In the genomic region with DNA sequence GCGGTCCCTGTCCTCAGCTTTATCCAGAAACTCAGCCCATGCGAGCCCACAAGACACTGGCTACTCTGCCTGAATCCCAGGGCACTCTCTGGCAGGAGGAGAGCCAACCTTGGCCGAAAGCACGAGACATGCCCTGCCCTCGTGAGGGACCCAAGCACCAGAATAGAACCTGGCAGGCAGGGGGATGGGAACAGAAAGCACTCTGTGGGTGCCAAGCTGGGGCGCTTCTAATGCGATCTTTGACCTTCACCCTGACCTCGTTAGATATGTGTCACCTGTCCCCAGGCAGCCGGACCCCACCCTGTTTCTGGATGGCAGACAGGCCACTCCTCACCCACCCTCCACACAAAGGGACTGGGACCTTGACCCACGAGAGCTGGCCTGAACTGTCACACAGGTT, we compare ENCODE assay signal across 19 mouse cellular contexts. TPM values are rescaled to one million over a fixed set of nuclear protein-coding genes. Genes with fewer than 3 reads are reported as not detected.
DNase-seq lines count a peak whose midpoint lies in the region; ATAC-seq lines count a peak whose summit lies in the region.
"Had no signal": no experiment of that assay in that cellular context is flagged by ENCODE, and none has a peak within 500 bp of the region (broad histone marks: within the 10 kb centered on the region; RNA-seq: fewer than 3 reads in every experiment).

No protein-coding gene starts in this region.

- no peaks in the 10 kb centered on the region for H3K36me3 ChIP-seq in heart, embryonic 11.5 days (ENCODE audit: control insufficient read depth, insufficient read depth, low read length)
- no peaks in the 10 kb centered on the region for H3K36me3 ChIP-seq in liver, embryonic 11.5 days (ENCODE audit: control insufficient read depth, insufficient read depth, low read length)
- H3K36me3 ChIP-seq in liver, embryonic 12.5 days = 0 out of 2 replicates have a peak, but pooled peaks cover 2% of the 10 kb centered on the region
- H3K36me3 ChIP-seq: embryonic facial prominence, embryonic 13.5 days; liver, embryonic 15.5 days had no signal

- no peaks in the 10 kb centered on the region for H3K9me3 ChIP-seq in heart, embryonic 11.5 days (replicated peaks; ENCODE audit: control insufficient read depth, low read length)
- no peaks in the 10 kb centered on the region for H3K9me3 ChIP-seq in liver, embryonic 11.5 days (ENCODE audit: control insufficient read depth, low read length)
- H3K9me3 ChIP-seq in liver, embryonic 12.5 days (replicated peaks) = no peaks in the 10 kb centered on the region
- H3K9me3 ChIP-seq: embryonic facial prominence, embryonic 13.5 days; liver, embryonic 15.5 days had no signal

- H3K9ac ChIP-seq in heart, embryonic 11.5 days (ENCODE audit: low read depth, low read length) = no peak overlapping the region
- H3K9ac ChIP-seq in liver, embryonic 11.5 days (ENCODE audit: low read depth, low read length) = no peak overlapping the region
- no peak overlapping the region for H3K9ac ChIP-seq in liver, embryonic 12.5 days
- H3K9ac ChIP-seq: embryonic facial prominence, embryonic 13.5 days; hindbrain, embryonic 14.5 days; liver, embryonic 15.5 days had no signal

- WGBS in heart, embryonic 11.5 days (ENCODE audit: insufficient replicate concordance) = 73% methylated on average over 10 of the region's 10 CpGs
- 75% methylated on average over 10 of the region's 10 CpGs for WGBS in liver, embryonic 11.5 days
- 58% methylated on average over 10 of the region's 10 CpGs for WGBS in liver, embryonic 12.5 days (ENCODE audit: insufficient replicate concordance)

- no peak overlapping the region for H3K4me3 ChIP-seq in heart, embryonic 11.5 days (ENCODE audit: low read depth, low read length)
- no peak overlapping the region for H3K4me3 ChIP-seq in liver, embryonic 11.5 days (ENCODE audit: low read depth, low read length)
- H3K4me3 ChIP-seq in liver, embryonic 12.5 days = no peak overlapping the region
- H3K4me3 ChIP-seq: embryonic facial prominence, embryonic 13.5 days; liver, embryonic 15.5 days had no signal

- no peaks in the 10 kb centered on the region for H3K27me3 ChIP-seq in heart, embryonic 11.5 days (ENCODE audit: control insufficient read depth, insufficient read depth, low read length)
- no peaks in the 10 kb centered on the region for H3K27me3 ChIP-seq in liver, embryonic 11.5 days (replicated peaks; ENCODE audit: control insufficient read depth, insufficient read depth, low read length)
- H3K27me3 ChIP-seq in liver, embryonic 12.5 days (replicated peaks) = peaks cover 6% of the 10 kb centered on the region; the same call in 1 of the 2 replicates
- H3K27me3 ChIP-seq: embryonic facial prominence, embryonic 13.5 days had no signal

- no peak overlapping the region for H3K27ac ChIP-seq in heart, embryonic 11.5 days (ENCODE audit: low read depth, low read length)
- peak overlapping the region; percentile 19; the same call in 1 of the 2 replicates for H3K27ac ChIP-seq in liver, embryonic 11.5 days (ENCODE audit: low read depth, low read length)
- no peak overlapping the region for H3K27ac ChIP-seq in liver, embryonic 12.5 days
- H3K27ac ChIP-seq: embryonic facial prominence, embryonic 13.5 days; hindbrain, embryonic 14.5 days; liver, embryonic 15.5 days had no signal

- DNase-seq in heart, adult 11 months = peak; percentile 97
- no peak for DNase-seq in liver, embryonic 11.5 days (ENCODE audit: low spot score)
- DNase-seq in heart, postnatal 36 days = peak; percentile 38 to 56
- peak; percentile 28 for DNase-seq in skeletal muscle tissue, adult 2 months (ENCODE audit: low read depth, low spot score)
- DNase-seq in ovary, postnatal 10 days (ENCODE audit: low spot score) = no peak
- DNase-seq in urinary bladder, postnatal 10 days (ENCODE audit: low spot score) = no peak
- DNase-seq: B cell, adult 2 months; cerebellum, adult 9-10 months; kidney, adult 11 months; layer of hippocampus, postnatal 36 days; left cerebral cortex, postnatal 4 days; thymus, postnatal 25 days had no signal

- intact Hi-C loops in heart, postnatal 36 days (cut with DNase I) = no loop called here

- ATAC-seq in heart, embryonic 11.5 days (replicated peaks; ENCODE audit: insufficient number of reproducible peaks, low FRiP score, low TSS enrichment) = no peak
- no peak for ATAC-seq in liver, embryonic 11.5 days (replicated peaks; ENCODE audit: low FRiP score)
- no peak for ATAC-seq in liver, embryonic 12.5 days

- no peak overlapping the region for H3K4me2 ChIP-seq in heart, embryonic 11.5 days
- no peak overlapping the region for H3K4me2 ChIP-seq in liver, embryonic 11.5 days
- H3K4me2 ChIP-seq in liver, embryonic 12.5 days = no peak overlapping the region
- H3K4me2 ChIP-seq: embryonic facial prominence, embryonic 13.5 days; hindbrain, embryonic 14.5 days; liver, embryonic 15.5 days had no signal

- no peaks in the 10 kb centered on the region; the same call in 1 of the 2 replicates for H3K4me1 ChIP-seq in heart, embryonic 11.5 days (ENCODE audit: control insufficient read depth, insufficient read depth, low read length)
- 0 out of 2 replicates have a peak, but pooled peaks cover 3% of the 10 kb centered on the region for H3K4me1 ChIP-seq in liver, embryonic 11.5 days (replicated peaks; ENCODE audit: control insufficient read depth, insufficient read depth, low read length)
- peaks cover 3% of the 10 kb centered on the region; the same call in 1 of the 2 replicates for H3K4me1 ChIP-seq in liver, embryonic 12.5 days

RNA-seq across cellular contexts. Expression of a gene that starts 13.9 kb away (rescaled TPM):
- not detected in 2 replicates for polyA plus RNA-seq in heart, embryonic 11.5 days (2014; fragmentation: Nextera tagmentation; extraction: Ambion mirVana)
- 0.11 TPM in 1 of 2 replicates, not detected in the other for polyA plus RNA-seq in liver, embryonic 11.5 days (2014; fragmentation: Nextera tagmentation; extraction: Ambion mirVana)
- 0.11 and 0.18 TPM in 2 replicates for polyA plus RNA-seq in liver, embryonic 12.5 days (2016; fragmentation: Nextera tagmentation; extraction: Ambion mirVana)
- total RNA-seq in heart, postnatal 36 days (2021) = under 1 TPM; 0.86 to 0.95 TPM

RNA-seq across cellular contexts. Expression of a gene that starts 17.6 kb away (rescaled TPM):
- polyA plus RNA-seq in heart, embryonic 11.5 days (2014; fragmentation: Nextera tagmentation; extraction: Ambion mirVana) = not detected in 2 replicates
- 0.10 and 0.49 TPM in 2 replicates for polyA plus RNA-seq in liver, embryonic 11.5 days (2014; fragmentation: Nextera tagmentation; extraction: Ambion mirVana)
- polyA plus RNA-seq in liver, embryonic 12.5 days (2016; fragmentation: Nextera tagmentation; extraction: Ambion mirVana) = 0.19 and 0.37 TPM in 2 replicates
- under 1 TPM; 0.27 to 0.69 TPM for total RNA-seq in heart, postnatal 36 days (2021)
- total RNA-seq: layer of hippocampus, postnatal 36 days had no signal
- polyA plus RNA-seq: heart, embryonic 14.5 days; hindbrain, embryonic 14.5 days; midbrain, postnatal 0 days had no signal

RNA-seq across cellular contexts. Expression of a gene that starts 59.5 kb away (rescaled TPM):
- 0.17 and 0.20 TPM in 2 replicates for polyA plus RNA-seq in heart, embryonic 11.5 days (2014; fragmentation: Nextera tagmentation; extraction: Ambion mirVana)
- 0.07 and 0.13 TPM in 2 replicates for polyA plus RNA-seq in liver, embryonic 11.5 days (2014; fragmentation: Nextera tagmentation; extraction: Ambion mirVana)
- 0.06 and 0.07 TPM in 2 replicates for polyA plus RNA-seq in liver, embryonic 12.5 days (2016; fragmentation: Nextera tagmentation; extraction: Ambion mirVana)
- total RNA-seq in heart, postnatal 36 days (2021) = 1 to 10 TPM; 3.1 to 3.5 TPM

Comparison
In these comparisons a context has a peak if more than half of its experiments do, and no peak if none do; other contexts are left out.
1. DNase-seq: peak in heart, adult 11 months (single experiment), heart, postnatal 36 days (2 of 2) and skeletal muscle tissue, adult 2 months (single experiment); none in liver, embryonic 11.5 days (single experiment), ovary, postnatal 10 days (single experiment) and urinary bladder, postnatal 10 days (single experiment).